Mouse (Mus musculus): ENCODE results near the gene Syngr4. TPM values are rescaled to one million over a fixed set of nuclear protein-coding genes. Genes with fewer than 3 reads are reported as not detected.
"Not testable (repeated sequence)": the region's sequence is repeated elsewhere in the genome, so short reads cannot be mapped to it uniquely, and the experiment has no call there.

Syngr4 gene
- total RNA-seq, 2 experiments from 2014 or later = not detected

- TF ChIP-seq CTCF (IDR thresholded peaks at IDR 0.05) = no peak
- intact Hi-C loops (cut with DNase I) = no loop called here
- Histone ChIP-seq H3K4me3 (no peak overlapping the region), H3K27ac (no peak overlapping the region)
- DNase-seq = no peak
These were observed 11.9 kb upstream of the Syngr4 start for GRCm38 (mm10) chr7:45908384-45908783.

GRCm38 (mm10) chr7:45906622-45907021 lies 10.1 kb upstream of the Syngr4 start:
- intact Hi-C loops (cut with DNase I) = no loop called here
- no peak overlapping the region for H3K4me3 ChIP-seq
- TF ChIP-seq CTCF (IDR thresholded peaks at IDR 0.05) = no peak
- no peak overlapping the region for H3K27ac ChIP-seq
- DNase-seq = no peak

DNA sequence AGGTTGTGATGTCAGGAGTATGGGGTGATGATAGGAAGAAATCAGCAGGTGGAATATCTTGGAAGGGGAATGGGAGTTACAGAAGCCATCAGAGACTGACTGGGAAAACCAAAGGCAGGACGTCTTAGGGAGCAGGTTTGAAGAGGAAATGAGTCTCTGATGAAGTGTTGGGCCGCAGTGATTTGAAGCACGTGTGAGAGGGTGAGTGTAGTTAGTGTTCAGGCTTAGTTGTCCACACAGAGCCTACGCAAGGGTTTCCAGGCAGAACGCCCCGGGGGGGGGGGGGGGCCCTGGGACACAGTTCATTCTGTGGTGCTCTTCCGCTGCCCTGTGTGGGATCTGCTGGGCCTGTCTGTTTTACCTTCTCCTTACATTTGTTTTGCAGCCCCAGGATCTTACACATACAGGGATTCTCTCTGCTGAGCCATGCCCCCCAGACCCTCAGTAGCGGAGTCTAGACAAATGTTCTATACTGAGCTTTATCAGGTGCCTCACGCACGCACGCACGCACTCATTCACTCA lies 6.0 kb upstream of the Syngr4 start:
- no peak for DNase-seq
- no peak overlapping the region for H3K27ac ChIP-seq
- intact Hi-C loops (cut with DNase I) = no loop called here
- H3K4me3 ChIP-seq = no peak overlapping the region
- no peak for TF ChIP-seq CTCF (IDR thresholded peaks at IDR 0.05)

DNA sequence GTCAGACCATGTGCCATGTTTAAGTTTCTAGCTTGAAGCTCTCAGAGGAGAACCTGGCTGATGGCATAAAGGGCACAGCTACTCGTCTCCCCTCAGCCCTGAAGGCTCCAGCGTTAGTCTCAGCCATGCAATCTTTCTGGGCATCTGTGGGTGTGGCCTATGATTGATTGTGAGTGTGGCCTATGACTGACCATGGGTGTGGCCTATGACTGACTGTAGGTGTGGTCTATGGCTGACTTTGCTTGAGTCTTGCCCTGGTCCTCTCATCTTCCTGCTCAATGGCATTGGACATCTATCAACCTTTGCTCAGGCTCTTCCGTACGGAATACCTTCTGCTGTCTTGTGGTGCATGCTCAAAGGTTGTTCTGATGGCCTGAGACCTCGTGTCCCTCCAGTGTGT lies 5.0 kb upstream of the Syngr4 start:
- Histone ChIP-seq H3K27ac (no peak overlapping the region), H3K4me3 (no peak overlapping the region)
- intact Hi-C loops (cut with DNase I) = no loop called here
- TF ChIP-seq CTCF (IDR thresholded peaks at IDR 0.05) = no peak
- no peak for DNase-seq

- TF ChIP-seq CTCF (IDR thresholded peaks at IDR 0.05) = peak; percentile 44
- intact Hi-C loops (cut with DNase I); DNase-seq: not testable (repeated sequence)
- H3K27ac ChIP-seq = peak overlapping the region; percentile 94; the same call in 1 of the 2 replicates
- H3K4me3 ChIP-seq = peak overlapping the region; percentile 77
These were observed 1.6 kb upstream of the Syngr4 start for GRCm38 (mm10) chr7:45898125-45898524.

GRCm38 (mm10) chr7:45897258-45897757 lies 794 bp upstream of the Syngr4 start:
- Histone ChIP-seq H3K27ac (peak overlapping the region; percentile 94), H3K4me3 (peak overlapping the region; percentile 77)
- intact Hi-C loops (cut with DNase I) = loop anchor here (2.0 kb wide), 2 partner anchors 25 kb away; partner anchors contain the start of gene Kdelr1
- TF ChIP-seq CTCF (IDR thresholded peaks at IDR 0.05) = no peak
- DNase-seq = peak; percentile 64

GRCm38 (mm10) chr7:45895931-45896516 lies 490 bp downstream of the Syngr4 start:
- intact Hi-C loops (cut with DNase I) = loop anchor here (2.0 kb wide), 2 partner anchors 23 to 27 kb away; partner anchors contain the start of gene Kdelr1
- H3K4me3 ChIP-seq = peak overlapping the region; percentile 22; the same call in 1 of the 2 replicates

GRCm38 (mm10) chr7:45892651-45893050 lies 3.9 kb downstream of the Syngr4 start:
- TF ChIP-seq CTCF (IDR thresholded peaks at IDR 0.05) = no peak
- Histone ChIP-seq H3K27ac (no peak overlapping the region), H3K4me3 (no peak overlapping the region)
- intact Hi-C loops (cut with DNase I) = no loop called here
- DNase-seq = no peak

More at GRCm38 (mm10) chr7:45895931-45896516, 490 bp downstream of the Syngr4 start:
- DNase-seq = no peak
- TF ChIP-seq CTCF (IDR thresholded peaks at IDR 0.05) = no peak
- no peak overlapping the region for H3K27ac ChIP-seq

GRCm38 (mm10) chr7:45887246-45887645 lies 9.3 kb downstream of the Syngr4 start:
- no peak for TF ChIP-seq CTCF (IDR thresholded peaks at IDR 0.05)
- no peak overlapping the region for H3K27ac ChIP-seq
- no peak overlapping the region for H3K4me3 ChIP-seq
- intact Hi-C loops (cut with DNase I) = no loop called here
- no peak for DNase-seq

DNA sequence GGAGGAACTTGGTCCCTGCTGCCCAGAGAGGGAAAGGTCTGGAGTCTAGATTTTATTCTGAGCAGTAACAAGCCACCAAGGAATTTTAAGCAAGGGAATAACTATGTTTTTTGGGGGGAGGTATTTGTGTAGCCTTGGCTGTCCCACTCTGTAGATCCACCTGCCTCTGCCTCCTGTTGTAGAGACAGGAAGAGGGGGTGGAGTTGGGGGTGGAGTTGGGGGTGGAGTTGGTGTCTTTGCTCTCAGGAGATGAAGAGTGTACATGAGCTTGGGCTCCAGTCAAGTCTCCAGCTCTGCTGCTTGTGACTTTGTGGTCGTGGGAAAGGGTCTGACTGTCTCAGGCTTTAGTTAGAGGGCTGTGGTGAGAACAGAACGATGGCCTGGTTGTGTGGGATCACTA lies 15.5 kb downstream of the Syngr4 start:
- no peak for TF ChIP-seq CTCF (IDR thresholded peaks at IDR 0.05)
- intact Hi-C loops (cut with DNase I) = no loop called here
- Histone ChIP-seq H3K4me3 (no peak overlapping the region), H3K27ac (no peak overlapping the region)
- DNase-seq = no peak

GRCm38 (mm10) chr7:45880531-45880930 lies 16.0 kb downstream of the Syngr4 start:
- no peak overlapping the region for H3K4me3 ChIP-seq
- intact Hi-C loops (cut with DNase I) = no loop called here
- no peak for TF ChIP-seq CTCF (IDR thresholded peaks at IDR 0.05)
- no peak overlapping the region for H3K27ac ChIP-seq
- DNase-seq = peak; percentile 15

GRCm38 (mm10) chr7:45878278-45878677 lies 18.2 kb downstream of the Syngr4 start, which contains the start of gene Grin2d:
Gene Grin2d, minus strand, starts transcription at chr7:45878378.
- intact Hi-C loops (cut with DNase I); H3K4me3 ChIP-seq; H3K27ac ChIP-seq; DNase-seq: not testable (repeated sequence)

- no peak for DNase-seq
- no peak overlapping the region for H3K4me3 ChIP-seq
- no peak overlapping the region for H3K27ac ChIP-seq
- intact Hi-C loops (cut with DNase I) = no loop called here
- TF ChIP-seq CTCF (IDR thresholded peaks at IDR 0.05) = no peak
These were observed 19.6 kb downstream of the Syngr4 start for GRCm38 (mm10) chr7:45876895-45877294.
